19 mouse cellular contexts compared by ENCODE assay signal in genomic region chr12:88413239-88413638, GRCm38 (mm10). TPM values are rescaled to one million over a fixed set of nuclear protein-coding genes. Genes with fewer than 3 reads are reported as not detected.
DNase-seq lines count a peak whose midpoint lies in the region; TF ChIP-seq lines count a peak whose summit lies in the region.
"Had no signal": no experiment of that assay in that cellular context is flagged by ENCODE, and none has a peak within 500 bp of the region (broad histone marks: within the 10 kb centered on the region; RNA-seq: fewer than 3 reads in every experiment).

No protein-coding gene starts in this region.

- TF ChIP-seq CTCF in layer of hippocampus, adult 2 months (conservative IDR thresholded peaks at IDR 0.05), result no peak
- no peak for TF ChIP-seq CTCF in C2C12 (IDR thresholded peaks at IDR 0.05; ENCODE audit: control insufficient read depth, insufficient read depth, insufficient read length)

- no peak overlapping the region for H3K4me2 ChIP-seq in myocyte (ENCODE audit: low read depth)

- no peak overlapping the region for H3K4me3 ChIP-seq in layer of hippocampus, adult 2 months
- H3K4me3 ChIP-seq in C2C12 (ENCODE audit: insufficient read depth, poor library complexity, severe bottlenecking), result no peak overlapping the region
- no peak overlapping the region for H3K4me3 ChIP-seq in myocyte

- H3K36me3 ChIP-seq in C2C12 (ENCODE audit: control insufficient read depth, insufficient read depth) (no peaks in the 10 kb centered on the region), myocyte (ENCODE audit: control insufficient read depth, insufficient read depth) (peaks cover 10% of the 10 kb centered on the region)

- H3ac ChIP-seq in C2C12 (ENCODE audit: control insufficient read depth, insufficient read length, low read depth) (no peak overlapping the region), myocyte (ENCODE audit: control insufficient read depth, insufficient read length) (no peak overlapping the region)

- H3K27me3 ChIP-seq in C2C12 (ENCODE audit: control insufficient read depth, insufficient read depth, insufficient read length) (no peaks in the 10 kb centered on the region), myocyte (ENCODE audit: control insufficient read depth, insufficient read depth, insufficient read length) (no peaks in the 10 kb centered on the region)
- H3K27me3 ChIP-seq: CH12.LX, Patski had no signal

- H3K27ac ChIP-seq in layer of hippocampus, adult 2 months, result peak overlapping the region; percentile 60; the same call in 1 of the 2 replicates

- TF ChIP-seq POLR2A in myocyte (IDR thresholded peaks at IDR 0.05; ENCODE audit: insufficient read length, low read depth), result no peak

- no peaks in the 10 kb centered on the region for H3K79me2 ChIP-seq in C2C12 (ENCODE audit: control insufficient read depth, insufficient read depth)
- no peaks in the 10 kb centered on the region for H3K79me2 ChIP-seq in myocyte (ENCODE audit: control insufficient read depth, insufficient read depth)

- no peak for DNase-seq in layer of hippocampus, adult 2 months (ENCODE audit: low spot score in 2 of 2)
- DNase-seq in layer of hippocampus, adult 9-11 months, result no peak
- no peak for DNase-seq in kidney, adult 8-10 months
- no peak for DNase-seq in heart, adult 18-20 months
- DNase-seq: adrenal gland, adult 2 months; adrenal gland, adult 8-10 months; adrenal gland, postnatal 10 days; adrenal gland, postnatal 14 days; adrenal gland, postnatal 25 days; adrenal gland, postnatal 36 days; B cell, adult 2 months; cerebellum, adult 11 months; cerebellum, adult 11-12 months; cerebellum, adult 18-20 months; cerebellum, adult 2 months had no signal

- H3K79me3 ChIP-seq in C2C12 (ENCODE audit: low read depth), result no peaks in the 10 kb centered on the region

TF ChIP-seq in C2C12, 6 proteins besides CTCF, POLR2A, EP300 and RAD21:
- TF ChIP-seq MYOD1 (IDR thresholded peaks at IDR 0.05; ENCODE audit: control insufficient read depth, insufficient read length, low read depth) (no peak), CEBPB (IDR thresholded peaks at IDR 0.05; ENCODE audit: low read depth) (peak; percentile 51)
TF ChIP-seq in C2C12: peak in this region for 1.

TF ChIP-seq in myocyte, 11 proteins besides CTCF, POLR2A, EP300 and RAD21:
- TF ChIP-seq USF1 (IDR thresholded peaks at IDR 0.05; ENCODE audit: low read depth), result no peak
- TF ChIP-seq MYOG (IDR thresholded peaks at IDR 0.05; ENCODE audit: control insufficient read depth in 1 of 3, insufficient read depth in 1 of 3, insufficient read length in 2 of 3, low read depth in 2 of 3), result no peak
- TF ChIP-seq E2F4 (IDR thresholded peaks at IDR 0.05; ENCODE audit: insufficient read depth), result no peak
- TF ChIP-seq CEBPB (IDR thresholded peaks at IDR 0.05; ENCODE audit: insufficient read depth, poor library complexity, severe bottlenecking), result peak; percentile 77; the same call in 1 of the 2 replicates
TF ChIP-seq in myocyte: peak in this region for 1.

RNA-seq across cellular contexts. Expression of gene Adck1, which starts 52.9 kb away (rescaled TPM):
- total RNA-seq in layer of hippocampus, adult 2 months (2021), result 10 to 100 TPM; 32.3 to 32.4 TPM
- 24.1 TPM for polyA plus RNA-seq in C2C12 (2012; fragmentation: generic; extraction: Trizol)
- 31.3 TPM for polyA plus RNA-seq in myocyte (2012; fragmentation: generic; extraction: Trizol)
- 10 to 100 TPM; 23.4 to 28.1 TPM for total RNA-seq in heart, adult 18-20 months (2021)
